Mouse (Mus musculus) megakaryocyte, embryonic 14.5 days (primary cell): Measurements from ENCODE around the gene Skor1.

Experiments used
- FLI1 ChIP-seq: IDR thresholded peaks from 2 replicates; pipeline ENCODE4 v1.6.1; 2012; ENCODE audit warnings: low read length, inconsistent platforms, mixed read lengths
- GATA1 ChIP-seq: IDR thresholded peaks from 3 replicates; pipeline ENCODE4 v1.6.1; 2012; ENCODE audit warnings: mixed read lengths, low read length, inconsistent platforms, borderline replicate concordance

GRCm38 (mm10) chr9:63099344-63099743 lies 49.4 kb downstream of the Skor1 start:
- TF ChIP-seq FLI1 (no peak), GATA1 (no peak)
